Mouse (Mus musculus) thymus, postnatal 14 days (tissue): Measurements from ENCODE around the gene Tmem189.

Experiments
- DNase-seq: peaks from one replicate; pipeline ENCODE4 v3.0.0; 2021

Gene Tmem189

DNA sequence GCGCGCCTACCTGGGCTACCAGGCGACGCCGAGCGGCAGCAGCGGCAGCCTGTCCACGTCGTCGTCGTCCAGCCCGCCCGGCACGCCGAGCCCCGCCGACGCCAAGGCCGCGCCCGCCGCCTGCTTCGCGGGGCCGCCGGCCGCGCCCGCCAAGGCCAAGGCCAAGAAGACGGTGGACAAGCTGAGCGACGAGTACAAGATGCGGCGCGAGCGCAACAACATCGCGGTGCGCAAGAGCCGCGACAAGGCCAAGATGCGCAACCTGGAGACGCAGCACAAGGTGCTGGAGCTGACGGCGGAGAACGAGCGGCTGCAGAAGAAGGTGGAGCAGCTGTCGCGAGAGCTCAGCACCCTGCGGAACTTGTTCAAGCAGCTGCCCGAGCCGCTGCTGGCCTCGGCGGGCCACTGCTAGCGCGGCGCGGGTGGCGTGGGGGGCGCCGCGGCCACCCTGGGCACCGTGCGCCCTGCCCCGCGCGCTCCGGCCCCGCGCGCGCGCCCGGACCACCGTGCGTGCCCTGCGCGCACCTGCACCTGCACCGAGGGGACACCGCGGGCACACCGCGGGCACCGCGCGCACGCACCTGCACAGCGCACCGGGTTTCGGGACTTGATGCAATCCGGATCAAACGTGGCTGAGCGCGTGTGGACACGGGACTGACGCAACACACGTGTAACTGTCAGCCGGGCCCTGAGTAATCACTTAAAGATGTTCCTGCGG lies at the start of gene Tmem189:
Gene Tmem189, minus strand, starts transcription at position 322 of the 718 bp plus-strand sequence.
- DNase-seq, result peak; percentile 72

- no peak for DNase-seq
Observed at GRCm38 (mm10) chr2:167739030-167739429, 49.4 kb upstream of the Tmem189 start.

DNA sequence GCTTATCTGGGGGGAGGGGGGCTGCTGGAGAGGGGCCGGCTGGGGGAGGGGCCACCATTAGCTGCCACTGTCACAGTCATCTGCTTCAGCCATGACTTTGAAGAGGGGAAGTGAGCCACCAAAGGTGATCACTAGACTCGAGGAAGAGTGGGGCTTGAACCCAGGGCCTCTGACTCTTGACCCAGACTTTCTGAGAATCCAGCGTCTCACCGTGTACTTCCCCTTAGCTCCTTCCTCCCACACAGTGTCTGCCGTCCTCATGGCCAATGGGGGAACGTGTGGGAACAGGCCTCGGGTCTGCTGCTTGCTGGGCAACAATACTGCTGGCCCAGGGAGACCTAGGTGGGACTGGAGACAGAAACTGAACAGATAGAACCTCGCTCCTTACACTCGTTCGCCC lies 45.2 kb upstream of the Tmem189 start:
- no peak for DNase-seq

DNA sequence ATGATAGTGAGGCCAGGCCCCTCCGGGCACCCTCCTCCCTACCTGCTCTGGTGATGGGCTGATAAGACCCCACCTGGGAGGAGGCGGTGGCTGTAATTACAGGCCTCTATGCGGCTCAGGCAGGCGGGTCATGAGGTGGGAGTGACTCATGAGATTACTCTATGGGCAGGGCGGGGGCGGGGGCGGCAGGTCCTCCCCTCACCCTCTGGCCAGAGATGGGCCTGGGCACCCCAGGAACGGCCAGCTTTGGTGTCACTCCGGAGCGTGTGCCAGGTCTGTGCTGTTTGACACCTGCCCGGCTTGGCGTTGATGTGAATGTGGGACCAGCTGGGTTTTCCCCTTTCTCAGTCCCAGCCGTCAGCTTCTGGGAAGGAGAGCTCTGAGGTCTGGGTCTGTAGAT lies 41.5 kb upstream of the Tmem189 start:
- no peak for DNase-seq

DNA sequence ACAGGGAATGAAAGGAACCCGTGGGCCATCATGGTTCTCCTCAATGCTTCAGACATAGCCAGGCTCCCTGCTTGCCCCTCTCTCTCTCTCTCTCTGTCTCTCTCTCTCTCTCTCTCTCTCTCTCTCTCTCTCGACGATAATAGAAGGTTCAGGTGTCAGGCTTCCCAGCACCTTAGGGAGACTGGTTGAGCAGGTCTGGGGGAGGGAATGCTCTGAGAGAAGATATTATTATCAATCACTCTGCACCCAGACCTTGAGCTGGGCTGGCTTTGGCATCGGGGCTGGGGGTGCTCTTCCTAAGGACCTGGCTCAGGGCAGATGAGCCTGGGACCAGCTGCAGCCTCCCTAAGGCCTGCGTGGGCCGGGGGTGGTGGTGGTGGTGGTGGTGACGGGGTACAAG lies 40.4 kb upstream of the Tmem189 start:
- DNase-seq, result no peak

DNA sequence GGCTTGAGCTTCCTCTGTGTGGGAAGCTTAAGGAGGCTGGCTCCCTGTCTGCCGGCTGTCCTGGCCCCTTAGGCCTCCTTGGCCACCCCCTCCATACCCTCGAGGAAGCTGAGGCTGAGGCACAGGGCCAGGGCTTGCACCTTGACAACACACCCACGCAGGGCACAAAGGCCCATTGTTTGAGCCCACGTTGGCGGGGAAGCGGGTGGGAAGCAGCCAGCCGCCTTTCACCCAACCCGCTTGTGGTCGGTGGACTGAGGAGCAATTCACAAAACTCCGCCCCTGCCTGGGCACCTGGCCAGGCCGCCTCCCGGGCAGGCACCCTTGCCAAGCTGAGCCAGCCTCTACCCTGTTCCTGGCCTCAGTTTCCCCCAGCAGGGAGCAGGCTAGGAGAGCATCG lies 37.5 kb upstream of the Tmem189 start:
- DNase-seq, result no peak

GRCm38 (mm10) chr2:167725879-167726278 lies 36.3 kb upstream of the Tmem189 start:
- no peak for DNase-seq

GRCm38 (mm10) chr2:167723589-167724206 lies 34.1 kb upstream of the Tmem189 start:
- DNase-seq, result peak; percentile 44

- DNase-seq, result no peak
Observed at GRCm38 (mm10) chr2:167722538-167722937, 32.9 kb upstream of the Tmem189 start.

DNA sequence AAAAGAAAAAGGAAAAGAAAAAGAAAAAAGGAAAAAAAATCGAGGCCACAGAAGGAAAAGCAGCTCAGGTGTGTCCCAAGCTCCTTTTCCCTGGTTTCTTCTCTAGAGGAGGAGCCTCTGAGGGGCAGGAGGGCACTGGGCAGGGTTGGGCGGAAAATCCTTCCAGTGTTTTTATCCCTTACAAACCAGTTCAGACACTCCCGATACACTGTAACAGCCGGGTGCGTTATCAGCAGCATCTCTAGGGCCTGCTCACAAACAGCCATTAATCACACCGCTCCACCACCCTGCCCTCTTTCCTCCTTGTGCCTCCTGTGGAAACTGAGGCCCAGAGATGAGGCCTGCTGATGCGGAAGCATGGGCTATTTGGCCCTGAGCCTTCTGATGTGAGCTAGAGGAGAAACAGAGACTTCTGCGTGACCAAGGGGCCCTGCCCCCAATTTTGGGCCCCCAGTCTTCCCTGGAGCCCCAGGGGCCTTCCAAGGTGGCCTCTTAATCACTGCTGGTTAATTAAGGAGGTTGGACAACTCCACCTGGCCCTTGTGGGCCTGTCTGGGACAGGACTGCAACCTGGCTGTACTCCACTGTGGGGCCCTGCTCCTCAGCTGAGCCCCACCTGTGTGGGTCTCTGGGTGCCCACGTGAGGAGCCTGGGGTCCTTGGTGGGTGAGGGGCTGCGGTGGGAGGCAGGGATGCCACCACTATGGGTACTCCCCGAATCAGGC lies 31.7 kb upstream of the Tmem189 start:
- DNase-seq, result no peak

DNA sequence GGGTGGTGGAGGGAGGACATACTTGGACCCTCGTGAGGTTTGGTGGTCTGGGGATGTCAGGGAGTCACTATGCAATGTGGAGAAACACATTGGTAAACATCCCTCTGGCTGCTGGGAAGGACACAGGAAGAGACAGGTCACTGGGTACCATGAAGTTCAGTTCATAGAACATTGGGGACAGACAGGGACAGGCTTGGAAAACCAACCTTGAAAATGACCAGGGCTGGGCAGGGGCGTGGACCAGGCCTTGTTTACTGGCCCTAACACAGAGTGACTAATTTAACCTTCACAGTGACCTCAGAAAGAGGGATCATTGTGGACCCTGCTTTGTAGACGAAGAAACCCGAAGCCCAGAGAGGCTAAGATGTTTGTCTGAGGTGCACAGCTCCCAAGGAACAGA lies 29.9 kb upstream of the Tmem189 start:
- no peak for DNase-seq

DNA sequence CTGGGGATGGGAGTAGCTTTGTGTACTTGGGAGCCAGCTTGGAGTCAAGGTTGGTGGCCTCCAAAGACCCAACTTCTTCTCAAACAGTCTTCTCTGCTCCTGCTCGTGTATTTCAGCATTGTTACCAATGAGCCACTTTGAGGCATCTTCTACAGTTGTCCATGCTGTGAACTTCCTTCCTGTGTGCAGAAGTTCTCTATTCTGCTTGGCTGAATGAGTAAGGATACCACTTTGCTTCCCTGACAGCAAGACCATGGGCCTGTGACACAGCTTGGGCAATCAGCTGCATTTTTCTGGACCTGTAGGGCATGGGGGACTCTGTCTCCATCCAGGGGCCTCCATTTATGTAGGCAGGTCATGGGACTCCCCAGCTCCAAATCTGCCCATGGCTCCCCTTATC lies 27.6 kb upstream of the Tmem189 start:
- no peak for DNase-seq

- DNase-seq, result no peak
Observed at GRCm38 (mm10) chr2:167715008-167715407, 25.4 kb upstream of the Tmem189 start.

GRCm38 (mm10) chr2:167714298-167714697 lies 24.7 kb upstream of the Tmem189 start:
- no peak for DNase-seq

GRCm38 (mm10) chr2:167712872-167713821 lies 23.5 kb upstream of the Tmem189 start:
- peak; percentile 27 for DNase-seq

DNA sequence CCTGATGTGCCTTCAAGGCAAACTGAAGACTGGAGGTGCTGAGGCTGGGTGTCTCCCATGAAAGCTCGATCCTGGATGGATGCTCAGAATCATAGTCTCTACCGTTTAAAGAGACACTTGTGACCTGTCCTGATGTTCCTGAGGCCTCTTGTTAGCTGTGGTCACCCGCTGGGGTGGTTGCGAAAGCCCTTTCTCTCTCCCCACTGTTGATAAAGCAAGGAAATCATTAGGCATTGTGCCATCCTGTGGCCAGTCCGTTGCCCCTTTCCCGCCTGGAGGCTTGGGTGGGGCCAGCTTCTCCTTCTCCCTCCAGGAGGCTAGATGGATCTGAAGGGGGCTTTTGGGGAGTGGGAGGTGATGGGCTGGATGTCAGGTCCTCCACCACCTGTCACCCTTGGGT lies 21.0 kb upstream of the Tmem189 start:
- no peak for DNase-seq

- no peak for DNase-seq
Observed at GRCm38 (mm10) chr2:167709969-167710368, 20.3 kb upstream of the Tmem189 start.

DNA sequence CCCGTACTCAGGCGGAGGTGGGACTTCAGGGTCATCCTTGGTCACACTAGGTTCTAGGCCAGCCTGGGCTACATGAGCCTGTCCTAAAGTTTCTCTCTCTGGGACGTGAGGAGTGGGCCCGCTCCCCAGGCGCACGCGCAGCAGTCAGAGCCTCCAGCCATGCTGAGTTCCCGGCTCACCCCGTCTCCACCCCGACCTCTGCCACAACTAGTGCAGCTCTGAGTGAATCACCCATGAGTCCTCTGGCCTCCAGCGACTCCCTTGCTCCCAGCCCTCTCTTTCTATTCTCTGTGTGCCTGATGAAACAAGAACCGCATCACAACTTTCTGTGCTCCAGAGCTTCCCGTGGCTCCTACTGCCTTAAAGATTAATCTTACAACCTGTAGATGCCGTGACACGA lies 18.8 kb upstream of the Tmem189 start:
- no peak for DNase-seq

DNA sequence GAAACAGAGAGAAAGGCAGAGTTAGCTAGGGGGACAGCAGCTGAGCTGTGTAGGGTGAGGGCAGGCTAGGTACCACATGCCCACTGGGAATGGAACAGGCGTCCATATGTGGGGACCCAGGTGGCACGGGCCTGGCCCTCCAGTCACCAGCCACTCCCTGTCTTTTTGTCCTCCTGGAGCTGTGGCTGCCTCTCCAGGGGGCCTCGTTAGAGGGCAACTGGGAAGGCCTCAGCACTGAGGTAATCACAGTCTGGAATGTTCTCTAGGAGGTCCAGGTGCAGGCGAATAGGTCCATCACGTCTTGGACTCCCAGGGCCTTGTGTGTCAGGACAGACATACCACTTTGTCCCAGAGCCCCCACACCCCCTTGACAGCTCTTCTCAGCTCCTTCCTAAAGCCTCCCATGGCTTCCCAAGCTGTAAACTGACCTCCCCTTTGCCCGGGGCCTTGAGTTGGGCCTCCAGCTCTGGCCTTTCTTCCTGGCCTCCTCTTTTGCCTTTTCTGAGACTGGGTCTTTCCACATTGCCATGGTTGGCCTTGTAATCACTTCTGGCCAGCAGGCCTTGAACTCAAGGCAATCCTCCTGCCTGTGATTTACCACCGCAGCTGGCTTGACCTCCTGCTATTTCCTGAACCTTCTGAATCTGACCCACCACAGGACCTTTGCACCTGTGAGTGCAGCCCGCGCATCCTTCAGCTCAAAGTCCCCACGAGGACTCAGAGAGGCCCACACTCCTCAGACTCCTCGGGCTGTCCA lies 16.7 kb upstream of the Tmem189 start:
- no peak for DNase-seq

- DNase-seq, result no peak
Observed at GRCm38 (mm10) chr2:167704409-167704808, 14.8 kb upstream of the Tmem189 start.

- no peak for DNase-seq
Observed at GRCm38 (mm10) chr2:167702126-167702525, 12.5 kb upstream of the Tmem189 start.

DNA sequence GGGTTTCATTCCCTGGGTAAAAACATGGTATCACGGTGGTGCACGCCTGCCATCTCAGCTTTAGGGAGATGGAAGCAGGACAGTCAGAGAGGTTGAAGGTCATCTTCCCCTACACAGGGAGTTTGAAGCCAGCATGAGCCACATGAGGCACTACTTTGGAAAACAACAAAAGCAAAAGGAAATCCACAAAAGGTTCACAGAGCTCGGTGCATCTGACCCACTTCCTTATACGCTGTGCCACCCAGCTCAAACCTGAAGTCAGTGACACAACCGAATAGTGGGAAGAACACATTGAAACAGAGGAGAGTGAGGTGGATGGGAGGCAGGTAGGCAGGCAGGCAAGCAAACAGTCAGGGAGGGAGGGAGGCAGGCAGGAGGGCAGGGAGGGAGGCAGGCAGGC lies 11.8 kb upstream of the Tmem189 start:
- no peak for DNase-seq
